Mouse (Mus musculus) ES-Bruce4 (cell line): ENCODE measurements around the gene Disp3.

Experiments used
- CTCF ChIP-seq: IDR thresholded peaks from one replicate; pipeline ENCODE4 v1.8.1; 2011; ENCODE audit warnings: low read depth, low read length
- EP300 ChIP-seq: IDR thresholded peaks from 2 replicates; pipeline ENCODE4 v1.6.1; 2011; ENCODE audit warnings: low read depth, low read length; ENCODE audit not compliant: insufficient read depth
- POLR2A ChIP-seq: IDR thresholded peaks from one replicate; pipeline ENCODE4 v1.8.1; 2011; ENCODE audit warnings: low read length; ENCODE audit not compliant: insufficient read depth

GRCm38 (mm10) chr4:148286226-148287031 lies 1.3 kb downstream of the Disp3 start:
- TF ChIP-seq CTCF (no peak), EP300 (no peak), POLR2A (no peak)
